Mouse (Mus musculus) kidney, adult 2 months (tissue): ENCODE measurements around the gene Xylt1.

Experiments used
- CTCF ChIP-seq: fragments of 200-500 bp; conservative IDR thresholded peaks from 2 replicates; pipeline ENCODE4 v1.5.1; 2011; ENCODE audit warnings: low read depth, mild to moderate bottlenecking, control low read depth, low read length, moderate library complexity, mixed read lengths; ENCODE audit not compliant: insufficient read depth, insufficient read length
- POLR2A ChIP-seq: fragments of 200-500 bp; IDR thresholded peaks from one replicate; pipeline ENCODE4 v1.6.1; 2011; ENCODE audit warnings: low read depth, low read length, control low read depth

- no peak for TF ChIP-seq CTCF
- TF ChIP-seq POLR2A: no peak
Observed at GRCm38 (mm10) chr7:117481404-117481803, 100.6 kb downstream of the Xylt1 start.
